In the genomic region with DNA sequence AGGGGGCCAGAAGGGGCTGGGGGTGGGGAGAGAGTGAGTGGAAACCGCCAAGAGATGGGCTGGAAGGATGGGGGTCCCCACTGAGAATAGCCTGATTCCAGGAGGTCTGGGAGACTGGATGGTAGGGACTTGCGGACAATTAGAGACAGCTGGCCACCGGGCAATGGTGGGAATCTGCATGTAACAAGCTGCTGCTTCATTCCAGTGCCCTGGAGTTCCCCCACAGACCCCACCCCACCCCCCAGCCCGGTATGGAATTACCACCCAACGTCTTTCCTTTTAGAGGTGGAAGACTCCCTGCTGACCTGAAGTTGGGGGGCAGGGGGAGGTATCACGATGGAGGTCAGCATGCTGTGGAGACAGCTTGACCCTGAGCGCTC, we compare ENCODE assay signal across 8 mouse cellular contexts. TPM values are rescaled to one million over a fixed set of nuclear protein-coding genes. Genes with fewer than 3 reads are reported as not detected.
DNase-seq lines count a peak whose midpoint lies in the region; ATAC-seq lines count a peak whose summit lies in the region.

No protein-coding gene starts in this region.

- H3K9ac ChIP-seq in kidney, embryonic 15.5 days: no peak overlapping the region
- H3K9ac ChIP-seq in hindbrain, embryonic 16.5 days (ENCODE audit: low read depth, low read length): peak overlapping the region; percentile 49
- peak overlapping the region; percentile 39 for H3K9ac ChIP-seq in midbrain, embryonic 16.5 days (ENCODE audit: low read depth, low read length)

- H3K27ac ChIP-seq in kidney, embryonic 15.5 days: peak overlapping the region; percentile 82
- H3K27ac ChIP-seq in forebrain, embryonic 10.5 days: peak overlapping the region; percentile 80
- peak overlapping the region; percentile 25; the same call in 1 of the 2 replicates for H3K27ac ChIP-seq in hindbrain, embryonic 16.5 days (ENCODE audit: low read depth, low read length)
- peak overlapping the region; percentile 81 for H3K27ac ChIP-seq in midbrain, embryonic 16.5 days (ENCODE audit: low read length)

- DNase-seq in kidney, postnatal 4 days: no peak
- DNase-seq in forebrain, embryonic 10.5 days (ENCODE audit: extremely low spot score, low spot score): no peak
- DNase-seq in adrenal gland, adult (ENCODE audit: inconsistent age in 2 of 2, low spot score in 1 of 2): no peak
- no peak for DNase-seq in cerebellum, postnatal 36 days
- DNase-seq in ovary, postnatal 36 days (ENCODE audit: low spot score): no peak

- peaks cover 75% of the 10 kb centered on the region for H3K27me3 ChIP-seq in kidney, embryonic 15.5 days
- H3K27me3 ChIP-seq in forebrain, embryonic 10.5 days (ENCODE audit: poor library complexity, severe bottlenecking): peaks cover 100% of the 10 kb centered on the region
- H3K27me3 ChIP-seq in hindbrain, embryonic 16.5 days (replicated peaks; ENCODE audit: control insufficient read depth, insufficient read depth, low read length): peaks cover 4% of the 10 kb centered on the region
- H3K27me3 ChIP-seq in midbrain, embryonic 16.5 days (ENCODE audit: control insufficient read depth, insufficient read depth, low read depth, low read length): no peaks in the 10 kb centered on the region; the same call in 1 of the 2 replicates

- H3K4me2 ChIP-seq in kidney, embryonic 15.5 days: peak overlapping the region; percentile 54
- peak overlapping the region; percentile 32 for H3K4me2 ChIP-seq in hindbrain, embryonic 16.5 days (ENCODE audit: low read length)
- peak overlapping the region; percentile 77 for H3K4me2 ChIP-seq in midbrain, embryonic 16.5 days (ENCODE audit: low read length)

- no peaks in the 10 kb centered on the region for H3K9me3 ChIP-seq in kidney, embryonic 15.5 days (replicated peaks)
- H3K9me3 ChIP-seq in forebrain, embryonic 10.5 days: no peaks in the 10 kb centered on the region
- H3K9me3 ChIP-seq in hindbrain, embryonic 16.5 days (ENCODE audit: control insufficient read depth, low read length): no peaks in the 10 kb centered on the region
- H3K9me3 ChIP-seq in midbrain, embryonic 16.5 days (replicated peaks; ENCODE audit: control insufficient read depth, low read length, poor library complexity, severe bottlenecking): no peaks in the 10 kb centered on the region

- H3K4me1 ChIP-seq in kidney, embryonic 15.5 days: peaks cover 94% of the 10 kb centered on the region
- peaks cover 100% of the 10 kb centered on the region for H3K4me1 ChIP-seq in forebrain, embryonic 10.5 days
- peaks cover 79% of the 10 kb centered on the region for H3K4me1 ChIP-seq in hindbrain, embryonic 16.5 days (ENCODE audit: control insufficient read depth, insufficient read depth, low read depth, low read length)
- H3K4me1 ChIP-seq in midbrain, embryonic 16.5 days (ENCODE audit: control insufficient read depth, insufficient read depth, low read length): peaks cover 69% of the 10 kb centered on the region

- peaks cover 2% of the 10 kb centered on the region; the same call in 1 of the 2 replicates for H3K36me3 ChIP-seq in kidney, embryonic 15.5 days
- no peaks in the 10 kb centered on the region for H3K36me3 ChIP-seq in forebrain, embryonic 10.5 days (replicated peaks)
- no peaks in the 10 kb centered on the region for H3K36me3 ChIP-seq in hindbrain, embryonic 16.5 days (ENCODE audit: control insufficient read depth, insufficient read depth, low read length)
- H3K36me3 ChIP-seq in midbrain, embryonic 16.5 days (ENCODE audit: control insufficient read depth, insufficient read depth, low read length): no peaks in the 10 kb centered on the region

- WGBS in kidney, embryonic 15.5 days: 2% methylated on average over 7 of the region's 7 CpGs
- 0% methylated on average over 7 of the region's 7 CpGs for WGBS in forebrain, embryonic 10.5 days
- 1% methylated on average over 7 of the region's 7 CpGs for WGBS in hindbrain, embryonic 16.5 days
- WGBS in midbrain, embryonic 16.5 days: 2% methylated on average over 7 of the region's 7 CpGs

- no peak for ATAC-seq in kidney, embryonic 15.5 days (replicated peaks; ENCODE audit: low FRiP score)
- no peak for ATAC-seq in hindbrain, embryonic 16.5 days
- no peak for ATAC-seq in midbrain, embryonic 16.5 days

- H3K4me3 ChIP-seq in kidney, embryonic 15.5 days (replicated peaks): 0 out of 2 replicates have a peak overlapping the region, but pooled peaks have one; percentile 20
- peak overlapping the region; percentile 33 for H3K4me3 ChIP-seq in forebrain, embryonic 10.5 days
- no peak overlapping the region for H3K4me3 ChIP-seq in hindbrain, embryonic 16.5 days (ENCODE audit: low read length)
- H3K4me3 ChIP-seq in midbrain, embryonic 16.5 days (ENCODE audit: low read depth, low read length): 0 out of 2 replicates have a peak overlapping the region, but pooled peaks have one; percentile 11

RNA-seq across cellular contexts. Expression of gene Asic4, which starts 2.2 kb away (rescaled TPM):
- 1.5 and 2.1 TPM in 2 replicates for polyA plus RNA-seq in kidney, embryonic 15.5 days (2015; fragmentation: Nextera tagmentation; extraction: Ambion mirVana)
- polyA plus RNA-seq in forebrain, embryonic 10.5 days (2016; fragmentation: Nextera tagmentation; extraction: Ambion mirVana): 3.1 and 3.4 TPM in 2 replicates
- 20.3 and 21.6 TPM in 2 replicates for polyA plus RNA-seq in hindbrain, embryonic 16.5 days (2015; fragmentation: Nextera tagmentation; extraction: Ambion mirVana)
- 45.4 and 54.8 TPM in 2 replicates for polyA plus RNA-seq in midbrain, embryonic 16.5 days (2015; fragmentation: Nextera tagmentation; extraction: Ambion mirVana)

RNA-seq across cellular contexts. Expression of gene Gmppa, which starts 12.3 kb away (rescaled TPM):
- 74.7 and 78.7 TPM in 2 replicates for polyA plus RNA-seq in kidney, embryonic 15.5 days (2015; fragmentation: Nextera tagmentation; extraction: Ambion mirVana)
- 55.9 and 60.1 TPM in 2 replicates for polyA plus RNA-seq in forebrain, embryonic 10.5 days (2016; fragmentation: Nextera tagmentation; extraction: Ambion mirVana)
- polyA plus RNA-seq in hindbrain, embryonic 16.5 days (2015; fragmentation: Nextera tagmentation; extraction: Ambion mirVana): 77.8 and 78.4 TPM in 2 replicates
- polyA plus RNA-seq in midbrain, embryonic 16.5 days (2015; fragmentation: Nextera tagmentation; extraction: Ambion mirVana): 79.7 and 81.3 TPM in 2 replicates

RNA-seq across cellular contexts. Expression of gene Chpf, which starts 31.1 kb away (rescaled TPM):
- 35.5 and 40.6 TPM in 2 replicates for polyA plus RNA-seq in kidney, embryonic 15.5 days (2015; fragmentation: Nextera tagmentation; extraction: Ambion mirVana)
- 20.1 and 20.5 TPM in 2 replicates for polyA plus RNA-seq in forebrain, embryonic 10.5 days (2016; fragmentation: Nextera tagmentation; extraction: Ambion mirVana)
- 42.1 and 46.4 TPM in 2 replicates for polyA plus RNA-seq in hindbrain, embryonic 16.5 days (2015; fragmentation: Nextera tagmentation; extraction: Ambion mirVana)
- polyA plus RNA-seq in midbrain, embryonic 16.5 days (2015; fragmentation: Nextera tagmentation; extraction: Ambion mirVana): 34.8 and 37.5 TPM in 2 replicates

RNA-seq across cellular contexts. Expression of gene Tmem198, which starts 31.3 kb away (rescaled TPM):
- 0.63 and 1.2 TPM in 2 replicates for polyA plus RNA-seq in kidney, embryonic 15.5 days (2015; fragmentation: Nextera tagmentation; extraction: Ambion mirVana)
- polyA plus RNA-seq in forebrain, embryonic 10.5 days (2016; fragmentation: Nextera tagmentation; extraction: Ambion mirVana): 4.5 and 6.1 TPM in 2 replicates
- 50.5 and 52.5 TPM in 2 replicates for polyA plus RNA-seq in hindbrain, embryonic 16.5 days (2015; fragmentation: Nextera tagmentation; extraction: Ambion mirVana)
- polyA plus RNA-seq in midbrain, embryonic 16.5 days (2015; fragmentation: Nextera tagmentation; extraction: Ambion mirVana): 52.0 and 56.7 TPM in 2 replicates

RNA-seq across cellular contexts. Expression of gene Obsl1, which starts 58.2 kb away (rescaled TPM):
- polyA plus RNA-seq in kidney, embryonic 15.5 days (2015; fragmentation: Nextera tagmentation; extraction: Ambion mirVana): 67.2 and 80.1 TPM in 2 replicates
- polyA plus RNA-seq in forebrain, embryonic 10.5 days (2016; fragmentation: Nextera tagmentation; extraction: Ambion mirVana): 34.5 and 35.8 TPM in 2 replicates
- 25.4 and 26.1 TPM in 2 replicates for polyA plus RNA-seq in hindbrain, embryonic 16.5 days (2015; fragmentation: Nextera tagmentation; extraction: Ambion mirVana)
- polyA plus RNA-seq in midbrain, embryonic 16.5 days (2015; fragmentation: Nextera tagmentation; extraction: Ambion mirVana): 23.1 and 24.2 TPM in 2 replicates

Comparison
In these comparisons a context has a peak if more than half of its experiments do, and no peak if none do; other contexts are left out.
1. H3K27ac ChIP-seq: peak in every context shown above with its lines; median percentile 82 in kidney, embryonic 15.5 days; 81 in midbrain, embryonic 16.5 days; 80 in forebrain, embryonic 10.5 days; 25 in hindbrain, embryonic 16.5 days.